Mouse (Mus musculus): ENCODE measurements around the gene Comt. TPM values are rescaled to one million over a fixed set of nuclear protein-coding genes. Genes with fewer than 3 reads are reported as not detected.
A peak's percentile ranks its signal among the peaks of the same experiment; 100 is the strongest.

The Comt gene
- total and polyA plus RNA-seq, 2 experiments from 2014 or later: 88.9 to 102 TPM

GRCm38 (mm10) chr16:18386451-18386850 is 40.2 kb downstream of the Comt start:
- DNase-seq (ENCODE audit: low spot score): peak; percentile 74

GRCm38 (mm10) chr16:18385411-18385810 is 41.2 kb downstream of the Comt start:
- WGBS: 59% methylated on average over 5 of the region's 5 CpGs
- no peaks in the 10 kb centered on the region for H3K27me3 ChIP-seq (ENCODE audit: insufficient read depth, low read length)
- H3K36me3 ChIP-seq (ENCODE audit: insufficient read depth, low read length): no peaks in the 10 kb centered on the region
- ATAC-seq (no peak), DNase-seq (ENCODE audit: low spot score) (no peak)
- H3K9me3 ChIP-seq (ENCODE audit: low read length): no peaks in the 10 kb centered on the region
- no peak overlapping the region for H3K27ac ChIP-seq
- no peak overlapping the region for H3K4me3 ChIP-seq (ENCODE audit: low read length)
- H3K4me1 ChIP-seq (ENCODE audit: insufficient read depth, low read length): peaks cover 42% of the 10 kb centered on the region
- H3K4me2 ChIP-seq (ENCODE audit: low read depth, low read length): no peak overlapping the region
- no peak overlapping the region for H3K9ac ChIP-seq (replicated peaks; ENCODE audit: low read length)
- no peak for TF ChIP-seq CTCF (IDR thresholded peaks at IDR 0.05; ENCODE audit: low read depth)

More at GRCm38 (mm10) chr16:18386451-18386850, 40.2 kb downstream of the Comt start:
- Histone ChIP-seq H3K4me2 (ENCODE audit: low read depth, low read length) (no peak overlapping the region), H3K4me1 (ENCODE audit: insufficient read depth, low read length) (peaks cover 33% of the 10 kb centered on the region), H3K27me3 (ENCODE audit: insufficient read depth, low read length) (no peaks in the 10 kb centered on the region), H3K9me3 (ENCODE audit: low read length) (no peaks in the 10 kb centered on the region), H3K4me3 (ENCODE audit: low read length) (no peak overlapping the region), H3K27ac (peak overlapping the region; percentile 37; the same call in 1 of the 2 replicates), H3K36me3 (ENCODE audit: insufficient read depth, low read length) (no peaks in the 10 kb centered on the region), H3K9ac (replicated peaks; ENCODE audit: low read length) (no peak overlapping the region)
- peak; percentile 28 for ATAC-seq
- WGBS: 49% methylated on average over 7 of the region's 7 CpGs
- no peak for TF ChIP-seq CTCF (IDR thresholded peaks at IDR 0.05; ENCODE audit: low read depth)

DNA sequence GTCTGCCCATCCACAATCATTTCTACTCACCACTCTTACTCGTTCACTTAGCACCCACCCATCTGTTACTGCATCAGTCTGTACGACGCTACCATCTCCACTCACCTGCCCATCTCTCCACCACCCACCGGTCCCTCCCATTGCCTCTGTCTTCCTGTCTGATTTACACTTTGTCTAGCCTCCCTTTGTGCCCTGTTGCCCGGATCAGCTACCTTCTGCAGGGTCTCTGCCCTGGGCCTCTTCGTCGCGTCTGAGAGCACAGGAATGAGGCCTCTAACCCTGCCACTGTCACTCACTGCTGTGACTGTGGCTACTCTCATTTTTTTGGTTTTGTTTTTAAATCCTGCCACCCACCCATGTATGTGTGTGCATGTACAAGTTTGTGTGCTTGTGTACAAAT is 42.0 kb downstream of the Comt start:
- Histone ChIP-seq H3K4me1 (ENCODE audit: insufficient read depth, low read length) (peaks cover 49% of the 10 kb centered on the region), H3K27ac (no peak overlapping the region), H3K4me3 (ENCODE audit: low read length) (no peak overlapping the region), H3K36me3 (ENCODE audit: insufficient read depth, low read length) (no peaks in the 10 kb centered on the region), H3K9ac (replicated peaks; ENCODE audit: low read length) (no peak overlapping the region), H3K4me2 (ENCODE audit: low read depth, low read length) (no peak overlapping the region), H3K9me3 (ENCODE audit: low read length) (no peaks in the 10 kb centered on the region), H3K27me3 (ENCODE audit: insufficient read depth, low read length) (no peaks in the 10 kb centered on the region)
- 58% methylated on average over 8 of the region's 8 CpGs for WGBS
- ATAC-seq: no peak
- TF ChIP-seq CTCF (IDR thresholded peaks at IDR 0.05; ENCODE audit: low read depth): no peak
- no peak for DNase-seq (ENCODE audit: low spot score)

DNA sequence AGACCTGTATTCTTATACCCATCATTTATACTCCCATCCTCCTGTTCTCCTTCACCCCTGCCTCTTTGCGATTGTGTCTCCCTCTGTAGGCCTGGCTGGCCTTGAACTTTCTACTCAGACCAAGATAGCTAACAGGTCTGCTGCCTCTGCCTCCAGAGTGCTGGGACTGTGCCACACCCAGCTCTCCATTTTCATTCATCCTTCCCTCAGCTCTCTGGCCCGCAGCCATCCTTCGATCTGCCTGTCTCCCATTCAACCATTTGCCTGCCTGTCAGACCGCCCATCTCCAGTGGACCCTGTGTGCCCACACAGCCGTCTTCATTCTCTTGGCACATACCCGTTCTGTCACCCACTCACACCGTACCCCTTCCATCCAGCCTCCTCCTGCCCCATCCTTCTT is 42.4 kb downstream of the Comt start:
- peaks cover 51% of the 10 kb centered on the region for H3K4me1 ChIP-seq (ENCODE audit: insufficient read depth, low read length)
- H3K4me2 ChIP-seq (ENCODE audit: low read depth, low read length): no peak overlapping the region
- H3K9me3 ChIP-seq (ENCODE audit: low read length): no peaks in the 10 kb centered on the region
- ATAC-seq: no peak
- DNase-seq (ENCODE audit: low spot score): no peak
- no peak for TF ChIP-seq CTCF (IDR thresholded peaks at IDR 0.05; ENCODE audit: low read depth)
- H3K4me3 ChIP-seq (ENCODE audit: low read length): no peak overlapping the region
- no peaks in the 10 kb centered on the region for H3K36me3 ChIP-seq (ENCODE audit: insufficient read depth, low read length)
- no peak overlapping the region for H3K9ac ChIP-seq (replicated peaks; ENCODE audit: low read length)
- no peaks in the 10 kb centered on the region for H3K27me3 ChIP-seq (ENCODE audit: insufficient read depth, low read length)
- WGBS: 38% methylated on average over 7 of the region's 7 CpGs
- 0 out of 2 replicates have a peak overlapping the region, but pooled peaks have one; percentile 41 for H3K27ac ChIP-seq

DNA sequence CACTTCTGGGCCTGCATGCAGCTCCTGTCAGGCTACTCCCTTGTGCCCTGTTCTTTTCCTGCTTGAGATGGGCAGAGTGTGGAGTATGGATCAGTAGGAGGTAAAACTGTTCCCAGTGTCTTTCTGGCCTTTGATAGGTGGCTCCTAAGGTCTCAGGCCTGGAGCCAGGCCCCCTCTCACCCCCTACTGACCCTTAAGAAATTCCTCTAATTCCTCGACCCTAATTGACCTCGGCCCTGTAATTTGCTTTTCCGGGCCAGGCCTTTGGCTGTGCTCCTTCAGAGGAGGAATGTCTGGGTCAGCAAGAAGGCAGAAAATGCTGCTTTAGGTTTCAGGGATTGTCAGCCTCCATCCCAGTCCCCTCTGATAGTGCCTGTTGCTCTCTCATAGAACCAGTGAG is 42.9 kb downstream of the Comt start:
- Histone ChIP-seq H3K27ac (0 out of 2 replicates have a peak overlapping the region, but pooled peaks have one; percentile 41), H3K27me3 (ENCODE audit: insufficient read depth, low read length) (no peaks in the 10 kb centered on the region)

GRCm38 (mm10) chr16:18383045-18383726 is 43.5 kb downstream of the Comt start:
- no peak for TF ChIP-seq CTCF (IDR thresholded peaks at IDR 0.05; ENCODE audit: low read depth)
- 67% methylated on average over 9 of the region's 9 CpGs for WGBS
- H3K27ac ChIP-seq: 0 out of 2 replicates have a peak overlapping the region, but pooled peaks have one; percentile 41
- H3K27me3 ChIP-seq (ENCODE audit: insufficient read depth, low read length): no peaks in the 10 kb centered on the region
- peaks cover 41% of the 10 kb centered on the region for H3K4me1 ChIP-seq (ENCODE audit: insufficient read depth, low read length)
- no peaks in the 10 kb centered on the region for H3K9me3 ChIP-seq (ENCODE audit: low read length)
- no peak for ATAC-seq
- H3K4me2 ChIP-seq (ENCODE audit: low read depth, low read length): no peak overlapping the region
- H3K4me3 ChIP-seq (ENCODE audit: low read length): no peak overlapping the region
- no peaks in the 10 kb centered on the region for H3K36me3 ChIP-seq (ENCODE audit: insufficient read depth, low read length)
- no peak for DNase-seq (ENCODE audit: low spot score)
- H3K9ac ChIP-seq (replicated peaks; ENCODE audit: low read length): no peak overlapping the region

More for the DNA sequence above, 42.9 kb downstream of the Comt start:
- DNase-seq (ENCODE audit: low spot score) (no peak), ATAC-seq (no peak)
- H3K4me2 ChIP-seq (ENCODE audit: low read depth, low read length): no peak overlapping the region
- H3K9me3 ChIP-seq (ENCODE audit: low read length): no peaks in the 10 kb centered on the region
- TF ChIP-seq CTCF (IDR thresholded peaks at IDR 0.05; ENCODE audit: low read depth): no peak
- H3K36me3 ChIP-seq (ENCODE audit: insufficient read depth, low read length): no peaks in the 10 kb centered on the region
- H3K4me1 ChIP-seq (ENCODE audit: insufficient read depth, low read length): peaks cover 47% of the 10 kb centered on the region
- no peak overlapping the region for H3K9ac ChIP-seq (replicated peaks; ENCODE audit: low read length)
- 16% methylated on average over 3 of the region's 3 CpGs for WGBS
- H3K4me3 ChIP-seq (ENCODE audit: low read length): no peak overlapping the region
